Mouse (Mus musculus): ENCODE measurements around the gene Sult3a2.
"Not testable (repeated sequence)": the region's sequence is repeated elsewhere in the genome, so short reads cannot be mapped to it uniquely, and the experiment has no call there.

DNA sequence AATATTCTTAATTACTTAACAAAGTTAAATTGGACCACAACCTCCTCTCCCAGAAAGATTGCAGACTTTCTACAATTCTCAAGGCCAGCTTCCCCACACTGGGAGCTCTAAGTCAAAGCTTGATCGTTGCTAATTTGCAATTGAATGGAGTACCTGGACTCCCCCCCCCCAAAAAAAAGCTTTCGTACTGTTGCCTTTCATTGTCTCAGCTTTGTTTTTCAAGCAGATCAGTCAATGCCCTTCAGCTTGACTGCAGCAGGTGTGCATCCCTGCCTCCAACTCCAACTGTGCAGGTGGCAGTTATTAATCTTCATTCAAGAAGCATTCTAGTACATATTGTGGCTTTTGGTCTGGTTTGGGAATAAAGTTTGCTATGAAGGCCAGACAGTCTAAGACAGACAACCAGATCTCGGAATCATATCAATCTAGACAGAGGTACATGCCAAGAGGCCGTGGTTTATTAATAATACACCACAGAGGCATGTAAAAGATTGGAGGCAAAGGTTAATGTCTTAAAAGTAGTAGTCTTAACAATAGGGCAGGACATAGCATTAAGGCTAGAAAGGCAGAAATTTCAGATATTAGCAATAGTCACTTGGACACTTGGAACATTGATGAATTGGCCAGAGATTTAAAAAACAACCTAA, 9.9 kb upstream of the Sult3a2 start:
- not testable (repeated sequence) for TF ChIP-seq CTCF (IDR thresholded peaks at IDR 0.05; ENCODE audit: low read depth, low read length); POLR2A (IDR thresholded peaks at IDR 0.05; ENCODE audit: extremely low read depth, insufficient read depth, low read length)

All from liver, adult 2 months (tissue).